Mouse (Mus musculus) myocyte (in vitro differentiated cells): ENCODE results near the gene Pik3r5. TPM values are rescaled to one million over a fixed set of nuclear protein-coding genes. Genes with fewer than 3 reads are reported as not detected.

ENCODE experiments used
- polyA plus RNA-seq: library from polyadenylated mRNA; unstranded; fragments of >200 nt; fragmentation: generic; extraction: Trizol; gene quantifications from one replicate; pipeline ENCODE4 v1.2.1, GENCODE M21; 2012; ENCODE audit warnings: missing spikeins

The Pik3r5 gene
- polyA plus RNA-seq, 1 experiment = 0.22 TPM

Other genes with a start within 250 kb of the Pik3r5 start
- 15.6 TPM for gene Ntn1, start 31.3 kb upstream of the Pik3r5 start, polyA plus RNA-seq
- 0.05 TPM for gene Pik3r6, start 70.9 kb downstream of the Pik3r5 start, polyA plus RNA-seq
- gene Mfsd6l, start 124.1 kb downstream of the Pik3r5 start, polyA plus RNA-seq = not detected
- gene Ccdc42, start 154.9 kb downstream of the Pik3r5 start, polyA plus RNA-seq = not detected